Mouse (Mus musculus) ES-Bruce4 (cell line): ENCODE results near the gene Alkbh1. TPM values are rescaled to one million over a fixed set of nuclear protein-coding genes. Genes with fewer than 3 reads are reported as not detected.

Experiments used
- H3K27ac ChIP-seq: 2 replicates; pipeline ENCODE4 v1.5.1; 2012; ENCODE audit warnings: low read length, inconsistent platforms; ENCODE audit not compliant: insufficient read depth
- H3K27me3 ChIP-seq: 2 replicates; pipeline ENCODE4 v1.6.1; 2012; ENCODE audit warnings: mild to moderate bottlenecking, low read length, inconsistent platforms; ENCODE audit not compliant: control insufficient read depth, poor library complexity, insufficient read depth, severe bottlenecking
- H3K36me3 ChIP-seq: 2 replicates; pipeline ENCODE4 v1.6.1; 2012; ENCODE audit warnings: inconsistent platforms, mild to moderate bottlenecking, low read length, moderate library complexity; ENCODE audit not compliant: control insufficient read depth, poor library complexity, insufficient read depth, severe bottlenecking
- H3K4me1 ChIP-seq: one replicate; pipeline ENCODE4 v1.8.1; 2011; ENCODE audit warnings: low read length; ENCODE audit not compliant: control insufficient read depth, insufficient read depth
- H3K4me3 ChIP-seq: 2 replicates; pipeline ENCODE4 v1.5.1; 2011; ENCODE audit warnings: low read depth, mild to moderate bottlenecking, low read length
- H3K9ac ChIP-seq: 2 replicates; pipeline ENCODE4 v1.6.1; 2012; ENCODE audit warnings: low read depth, mild to moderate bottlenecking, inconsistent platforms; ENCODE audit not compliant: poor library complexity, severe bottlenecking
- H3K9me3 ChIP-seq: replicated peaks from 2 replicates; pipeline ENCODE4 v1.6.1; 2012; ENCODE audit warnings: mild to moderate bottlenecking, low read length, inconsistent platforms; ENCODE audit not compliant: control insufficient read depth, poor library complexity, insufficient read depth, severe bottlenecking
- CTCF ChIP-seq: IDR thresholded peaks from one replicate; pipeline ENCODE4 v1.8.1; 2011; ENCODE audit warnings: low read depth, low read length
- EP300 ChIP-seq: IDR thresholded peaks from 2 replicates; pipeline ENCODE4 v1.6.1; 2011; ENCODE audit warnings: low read depth, low read length; ENCODE audit not compliant: insufficient read depth
- POLR2A ChIP-seq: IDR thresholded peaks from one replicate; pipeline ENCODE4 v1.8.1; 2011; ENCODE audit warnings: low read length; ENCODE audit not compliant: insufficient read depth
- polyA plus RNA-seq: library from polyadenylated mRNA; stranded (reverse); fragments of >200 nt; gene quantifications from 2 replicates; pipeline ENCODE4 v1.2.4, GENCODE M21; 2011; ENCODE audit warnings: low read depth; ENCODE audit not compliant: missing spikeins, insufficient read depth, insufficient read length

Gene Alkbh1
- polyA plus RNA-seq, 1 experiment: 64.5 TPM

DNA sequence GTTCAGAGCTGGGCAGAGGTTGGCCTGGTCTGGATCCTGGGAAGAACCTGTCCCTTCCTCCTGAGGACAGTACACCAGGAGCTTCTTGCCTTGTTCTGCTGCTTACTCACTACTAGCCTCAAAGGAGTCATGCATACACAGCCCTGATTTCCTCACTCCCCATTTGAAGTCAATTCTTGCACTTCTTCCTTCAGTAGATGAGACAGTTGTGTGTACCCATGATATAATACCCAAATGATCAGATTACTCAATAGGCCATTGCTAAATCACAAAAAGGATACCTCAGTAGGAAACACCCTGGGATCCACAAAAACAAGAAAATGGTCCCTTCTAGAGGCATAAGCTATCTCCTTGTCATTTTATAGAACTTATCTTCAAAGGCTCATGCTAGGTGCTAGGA, 52.5 kb downstream of the Alkbh1 start:
- no peak overlapping the region for H3K9ac ChIP-seq
- peaks cover 2% of the 10 kb centered on the region for H3K4me1 ChIP-seq
- H3K27me3 ChIP-seq: no peaks in the 10 kb centered on the region
- no peaks in the 10 kb centered on the region for H3K36me3 ChIP-seq
- TF ChIP-seq EP300 (no peak), CTCF (no peak), POLR2A (no peak)
- H3K9me3 ChIP-seq: no peaks in the 10 kb centered on the region
- H3K27ac ChIP-seq: no peak overlapping the region
- no peak overlapping the region for H3K4me3 ChIP-seq

DNA sequence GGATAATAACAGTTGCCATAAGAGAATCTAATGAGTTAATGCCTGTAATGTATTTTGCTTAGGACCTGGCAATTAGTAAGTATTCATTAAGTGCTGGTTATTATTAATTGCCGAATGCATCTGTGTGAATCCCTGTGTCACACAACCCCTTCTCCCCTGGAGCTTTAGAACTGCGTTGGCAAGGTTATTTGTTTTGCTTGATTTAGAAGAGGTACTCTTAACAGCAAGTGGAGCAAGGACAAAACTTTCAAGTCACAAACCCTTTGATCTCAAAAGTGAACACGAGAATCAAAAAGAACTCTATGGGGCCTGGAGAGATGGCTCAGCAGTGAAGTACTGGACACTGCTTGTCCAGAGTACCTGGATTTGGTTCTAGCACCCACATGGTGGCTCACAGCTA, 54.6 kb downstream of the Alkbh1 start:
- no peak overlapping the region for H3K4me3 ChIP-seq
- no peaks in the 10 kb centered on the region for H3K27me3 ChIP-seq
- H3K9me3 ChIP-seq: no peaks in the 10 kb centered on the region
- TF ChIP-seq EP300 (no peak), CTCF (no peak), POLR2A (no peak)
- H3K36me3 ChIP-seq: no peaks in the 10 kb centered on the region
- no peak overlapping the region for H3K27ac ChIP-seq
- no peak overlapping the region for H3K9ac ChIP-seq
- H3K4me1 ChIP-seq: peaks cover 2% of the 10 kb centered on the region

DNA sequence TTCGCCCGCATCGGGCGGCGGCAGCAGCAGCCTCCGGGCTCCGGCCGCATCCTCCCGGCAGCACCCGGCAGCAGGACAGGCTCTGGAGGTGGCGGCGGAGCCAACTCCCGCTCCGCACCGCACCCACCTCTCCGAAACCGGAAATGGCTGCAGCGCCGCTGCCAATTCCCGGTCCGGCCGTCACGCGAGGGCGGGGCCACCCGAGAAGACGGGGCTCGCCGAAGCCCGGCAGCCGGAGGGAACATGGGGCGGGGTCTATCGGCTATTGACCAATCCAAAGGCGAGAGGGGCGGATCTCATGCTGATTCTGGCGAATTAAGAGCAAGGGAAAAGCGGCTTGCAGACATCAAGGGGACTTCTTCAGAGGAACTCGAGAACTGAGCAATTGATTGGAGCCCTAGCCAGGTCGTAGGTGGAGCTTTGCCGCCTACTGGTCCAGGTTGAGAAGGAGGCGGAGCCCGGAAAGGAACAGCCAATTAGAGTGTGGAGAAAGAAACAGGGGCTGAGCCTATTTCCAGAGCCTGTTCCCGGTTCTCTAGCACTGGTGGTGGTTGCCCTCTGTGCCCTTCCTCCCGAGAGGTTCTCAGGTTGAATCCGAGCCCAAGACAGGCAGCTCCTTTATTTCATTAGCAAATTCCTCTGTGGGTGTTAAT, 55.6 kb downstream of the Alkbh1 start, which contains the start of gene Sptlc2:
TSS of gene Sptlc2 (minus strand) at position 234 of the 653 bp plus-strand sequence.
- H3K36me3 ChIP-seq: no peaks in the 10 kb centered on the region
- no peak for TF ChIP-seq EP300
- TF ChIP-seq CTCF: no peak
- peak; percentile 79 for TF ChIP-seq POLR2A
- H3K27me3 ChIP-seq: no peaks in the 10 kb centered on the region
- peak within 1 kb of the TSS; percentile 74 for H3K27ac ChIP-seq
- H3K9ac ChIP-seq: peak within 1 kb of the TSS; percentile 93
- peak within 1 kb of the TSS; percentile 79 for H3K4me3 ChIP-seq
- peaks cover 1% of the 10 kb centered on the region for H3K4me1 ChIP-seq
- H3K9me3 ChIP-seq: no peaks in the 10 kb centered on the region

DNA sequence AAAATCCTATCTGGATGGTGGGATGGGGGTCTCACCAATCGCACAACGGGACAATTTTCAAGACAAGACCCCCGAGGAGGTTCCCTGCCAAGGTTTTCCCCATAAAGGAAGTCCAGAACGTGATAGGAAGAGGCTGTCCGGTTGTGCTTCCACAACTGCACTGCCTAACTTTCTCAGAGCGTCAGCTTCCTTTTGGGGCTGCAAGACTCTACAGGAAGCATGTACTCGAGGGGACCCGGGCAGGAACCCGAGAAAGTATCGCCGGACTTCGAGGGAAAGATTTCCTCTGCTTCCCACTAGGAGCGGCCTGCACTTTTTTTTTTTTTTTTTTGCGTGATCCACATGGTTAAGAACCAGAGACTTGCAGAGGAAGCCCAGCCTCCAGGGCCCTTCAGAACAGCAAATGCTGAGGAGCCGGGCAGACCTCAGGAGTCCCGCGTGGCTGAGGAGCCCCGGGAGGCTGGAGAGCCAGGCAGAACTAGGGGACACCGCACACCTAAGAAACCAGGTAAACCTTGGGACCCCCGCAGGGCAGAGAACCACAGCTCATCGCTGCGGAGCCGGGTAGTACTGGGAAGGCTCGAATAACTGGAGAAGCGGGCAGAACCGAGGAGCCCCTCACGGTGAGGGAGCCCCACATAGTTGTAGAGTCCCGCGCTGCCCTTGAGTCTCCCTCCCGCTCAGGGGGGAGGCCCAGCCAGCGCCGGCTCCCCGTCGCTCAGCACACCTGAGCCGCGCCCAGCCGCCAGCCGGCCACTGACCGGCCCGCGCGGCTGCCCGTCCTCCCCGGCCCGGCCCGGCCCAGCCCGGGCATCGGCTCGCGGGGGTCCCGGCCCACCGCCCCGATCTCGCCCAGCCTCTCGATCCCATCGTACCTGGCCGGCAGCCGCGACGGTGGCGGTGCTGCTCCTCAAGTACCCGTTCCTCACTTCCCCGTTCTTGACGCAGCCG, 56.4 kb downstream of the Alkbh1 start:
- H3K36me3 ChIP-seq: no peaks in the 10 kb centered on the region
- TF ChIP-seq CTCF (no peak), EP300 (no peak), POLR2A (no peak)
- peak overlapping the region; percentile 93 for H3K9ac ChIP-seq
- H3K9me3 ChIP-seq: no peaks in the 10 kb centered on the region
- peak overlapping the region; percentile 79 for H3K4me3 ChIP-seq
- H3K27me3 ChIP-seq: no peaks in the 10 kb centered on the region
- H3K27ac ChIP-seq: no peak overlapping the region
- H3K4me1 ChIP-seq: no peaks in the 10 kb centered on the region

DNA sequence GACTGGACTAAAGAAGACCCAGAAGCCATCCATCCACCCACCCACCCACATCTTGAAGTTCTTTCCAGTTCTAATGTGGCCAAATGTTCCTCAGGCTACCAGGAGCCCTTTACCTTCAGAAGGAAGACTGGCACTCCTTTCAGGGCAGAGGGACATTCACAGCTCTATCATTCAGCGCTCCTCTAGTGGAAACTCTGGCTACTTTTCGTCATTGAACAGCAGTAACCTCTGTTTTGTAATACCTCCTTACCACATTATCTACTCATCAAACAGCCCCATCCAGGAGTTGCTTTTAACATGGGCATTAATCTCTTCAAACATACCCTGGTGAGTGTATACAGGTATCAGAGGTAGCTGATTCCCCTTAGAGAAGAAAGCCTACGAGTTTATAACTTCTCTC, 58.8 kb downstream of the Alkbh1 start:
- no peaks in the 10 kb centered on the region for H3K9me3 ChIP-seq
- no peaks in the 10 kb centered on the region for H3K36me3 ChIP-seq
- no peak overlapping the region for H3K4me3 ChIP-seq
- H3K4me1 ChIP-seq: no peaks in the 10 kb centered on the region
- no peak for TF ChIP-seq EP300
- TF ChIP-seq POLR2A: no peak
- H3K27ac ChIP-seq: no peak overlapping the region
- H3K27me3 ChIP-seq: no peaks in the 10 kb centered on the region
- no peak overlapping the region for H3K9ac ChIP-seq

DNA sequence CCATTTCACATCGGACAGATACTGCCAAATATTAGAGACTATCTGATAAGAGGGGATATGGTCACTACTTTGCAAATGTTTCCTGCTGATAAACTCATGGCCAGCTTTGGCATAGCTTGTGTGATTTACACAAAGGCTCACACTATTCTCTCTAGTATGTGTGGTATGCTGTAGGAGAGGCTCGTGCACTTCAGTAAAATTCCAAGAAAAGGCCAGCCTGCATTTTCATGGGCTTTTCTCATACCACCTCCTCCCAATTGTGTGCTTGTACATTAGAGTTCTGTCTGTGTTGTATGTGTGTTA, 62.5 kb downstream of the Alkbh1 start:
- H3K27me3 ChIP-seq: no peaks in the 10 kb centered on the region
- H3K27ac ChIP-seq: no peak overlapping the region
- no peak for TF ChIP-seq CTCF
- TF ChIP-seq POLR2A: no peak
- no peak for TF ChIP-seq EP300
- no peaks in the 10 kb centered on the region for H3K9me3 ChIP-seq
- H3K4me1 ChIP-seq: no peaks in the 10 kb centered on the region
- no peak overlapping the region for H3K9ac ChIP-seq
- H3K4me3 ChIP-seq: no peak overlapping the region
- no peaks in the 10 kb centered on the region; the same call in 1 of the 2 replicates for H3K36me3 ChIP-seq
